Mouse (Mus musculus): ENCODE data around the gene Ubl3. TPM values are rescaled to one million over a fixed set of nuclear protein-coding genes. Genes with fewer than 3 reads are reported as not detected.

Gene Ubl3
- total and polyA plus RNA-seq, 3 experiments = 23.5 to 36.4 (median 34.4) TPM

- Histone ChIP-seq H3K27me3 (ENCODE audit: insufficient read depth, low read length) (no peaks in the 10 kb centered on the region), H3K36me3 (replicated peaks) (no peaks in the 10 kb centered on the region), H3K4me3 (ENCODE audit: low read depth, low read length) (no peak overlapping the region), H3K9me3 (replicated peaks) (no peaks in the 10 kb centered on the region), H3K4me1 (ENCODE audit: insufficient read depth, low read depth, low read length) (peaks cover 17% of the 10 kb centered on the region)
- TF ChIP-seq TAL1 (conservative IDR thresholded peaks at IDR 0.05; ENCODE audit: low read depth, low read length) (no peak), GATA1 (IDR thresholded peaks at IDR 0.05; ENCODE audit: borderline replicate concordance, low read length) (no peak), CTCF (IDR thresholded peaks at IDR 0.05; ENCODE audit: low read depth, low read length) (no peak), GATA2 (IDR thresholded peaks at IDR 0.05; ENCODE audit: borderline replicate concordance, low read depth, low read length) (no peak), POLR2AphosphoS5 (IDR thresholded peaks at IDR 0.05; ENCODE audit: insufficient replicate concordance, low read depth, low read length) (no peak)
- no peak for ATAC-seq (ENCODE audit: extremely low read depth, insufficient number of reproducible peaks, low FRiP score, poor library complexity, severe bottlenecking)
- DNase-seq (ENCODE audit: low spot score) = no peak
Measured at GRCm38 (mm10) chr5:148556509-148556908, 3.9 kb upstream of the Ubl3 start.

- Histone ChIP-seq H3K4me1 (ENCODE audit: insufficient read depth, low read depth, low read length) (peaks cover 24% of the 10 kb centered on the region), H3K9me3 (replicated peaks) (no peaks in the 10 kb centered on the region), H3K27me3 (ENCODE audit: insufficient read depth, low read length) (no peaks in the 10 kb centered on the region), H3K4me3 (ENCODE audit: low read depth, low read length) (no peak overlapping the region), H3K36me3 (replicated peaks) (no peaks in the 10 kb centered on the region)
- ATAC-seq (ENCODE audit: extremely low read depth, insufficient number of reproducible peaks, low FRiP score, poor library complexity, severe bottlenecking) (no peak), DNase-seq (ENCODE audit: low spot score) (no peak)
- no peak for TF ChIP-seq GATA1 (IDR thresholded peaks at IDR 0.05; ENCODE audit: borderline replicate concordance, low read length)
- no peak for TF ChIP-seq GATA2 (IDR thresholded peaks at IDR 0.05; ENCODE audit: borderline replicate concordance, low read depth, low read length)
- no peak for TF ChIP-seq CTCF (IDR thresholded peaks at IDR 0.05; ENCODE audit: low read depth, low read length)
- no peak for TF ChIP-seq POLR2AphosphoS5 (IDR thresholded peaks at IDR 0.05; ENCODE audit: insufficient replicate concordance, low read depth, low read length)
- no peak for TF ChIP-seq TAL1 (conservative IDR thresholded peaks at IDR 0.05; ENCODE audit: low read depth, low read length)
Measured at GRCm38 (mm10) chr5:148555156-148555555, 2.6 kb upstream of the Ubl3 start.

DNA sequence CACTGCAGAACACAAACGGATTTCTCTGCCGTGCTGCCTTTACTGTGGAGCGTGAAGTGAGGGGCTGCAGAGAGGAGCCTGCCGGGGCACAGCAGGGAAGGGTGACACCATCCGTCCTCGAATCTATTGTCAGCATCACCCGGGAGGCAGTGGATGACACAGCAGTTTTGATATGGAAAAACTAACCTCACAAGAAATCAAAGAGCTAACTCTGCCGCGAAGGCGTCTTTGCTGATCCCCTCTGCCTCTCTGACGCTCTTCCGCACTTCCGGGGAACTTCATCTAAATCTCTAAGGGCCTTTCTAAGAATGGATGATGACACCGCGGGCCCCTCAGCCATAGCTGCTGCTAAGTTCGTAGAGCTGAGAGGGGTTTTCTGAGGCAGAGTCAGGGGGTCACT, 2.1 kb upstream of the Ubl3 start:
- no peaks in the 10 kb centered on the region for H3K27me3 ChIP-seq (ENCODE audit: insufficient read depth, low read length)
- peaks cover 28% of the 10 kb centered on the region for H3K4me1 ChIP-seq (ENCODE audit: insufficient read depth, low read depth, low read length)
- no peaks in the 10 kb centered on the region for H3K36me3 ChIP-seq (replicated peaks)
- H3K9me3 ChIP-seq (replicated peaks) = no peaks in the 10 kb centered on the region
- no peak overlapping the region for H3K4me3 ChIP-seq (ENCODE audit: low read depth, low read length)
- TF ChIP-seq GATA2 (IDR thresholded peaks at IDR 0.05; ENCODE audit: borderline replicate concordance, low read depth, low read length) (no peak), CTCF (IDR thresholded peaks at IDR 0.05; ENCODE audit: low read depth, low read length) (no peak), GATA1 (IDR thresholded peaks at IDR 0.05; ENCODE audit: borderline replicate concordance, low read length) (no peak), POLR2AphosphoS5 (IDR thresholded peaks at IDR 0.05; ENCODE audit: insufficient replicate concordance, low read depth, low read length) (no peak), TAL1 (conservative IDR thresholded peaks at IDR 0.05; ENCODE audit: low read depth, low read length) (no peak)
- DNase-seq (ENCODE audit: low spot score) (no peak), ATAC-seq (ENCODE audit: extremely low read depth, insufficient number of reproducible peaks, low FRiP score, poor library complexity, severe bottlenecking) (no peak)

- no peak for TF ChIP-seq TAL1 (conservative IDR thresholded peaks at IDR 0.05; ENCODE audit: low read depth, low read length)
- TF ChIP-seq GATA1 (IDR thresholded peaks at IDR 0.05; ENCODE audit: borderline replicate concordance, low read length) = no peak
- no peak for TF ChIP-seq GATA2 (IDR thresholded peaks at IDR 0.05; ENCODE audit: borderline replicate concordance, low read depth, low read length)
- no peak for TF ChIP-seq POLR2AphosphoS5 (IDR thresholded peaks at IDR 0.05; ENCODE audit: insufficient replicate concordance, low read depth, low read length)
- no peak for TF ChIP-seq CTCF (IDR thresholded peaks at IDR 0.05; ENCODE audit: low read depth, low read length)
- no peaks in the 10 kb centered on the region for H3K36me3 ChIP-seq (replicated peaks)
- no peak overlapping the region for H3K4me3 ChIP-seq (ENCODE audit: low read depth, low read length)
- no peak for DNase-seq (ENCODE audit: low spot score)
- no peaks in the 10 kb centered on the region for H3K27me3 ChIP-seq (ENCODE audit: insufficient read depth, low read length)
- H3K4me1 ChIP-seq (ENCODE audit: insufficient read depth, low read depth, low read length) = peaks cover 32% of the 10 kb centered on the region
- no peaks in the 10 kb centered on the region for H3K9me3 ChIP-seq (replicated peaks)
- ATAC-seq (ENCODE audit: extremely low read depth, insufficient number of reproducible peaks, low FRiP score, poor library complexity, severe bottlenecking) = no peak
Measured at GRCm38 (mm10) chr5:148554242-148554641, 1.7 kb upstream of the Ubl3 start.

DNA sequence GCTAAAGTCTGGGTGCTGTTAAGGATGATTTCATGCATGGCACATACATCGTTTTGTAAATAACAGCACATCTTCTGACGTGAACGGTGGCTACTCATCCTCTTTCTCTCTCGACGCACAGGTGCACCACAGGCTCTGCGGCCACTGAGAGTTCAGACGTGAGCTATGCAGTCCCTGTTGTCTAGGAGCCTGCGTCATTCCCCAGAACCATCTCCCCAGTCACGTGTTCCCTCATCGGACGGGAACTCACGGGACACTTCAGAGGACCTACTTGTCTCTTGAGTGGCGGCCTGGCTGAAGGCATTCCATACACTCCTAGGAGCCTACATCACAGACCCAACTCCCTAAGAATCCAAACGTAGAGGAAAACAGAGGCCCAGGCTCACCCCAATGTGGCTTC, 1.1 kb upstream of the Ubl3 start:
- no peaks in the 10 kb centered on the region for H3K9me3 ChIP-seq (replicated peaks)

GRCm38 (mm10) chr5:148551764-148552136, 839 bp downstream of the Ubl3 start:
- peak overlapping the region; percentile 83 for H3K4me3 ChIP-seq (ENCODE audit: low read depth, low read length)
- DNase-seq (ENCODE audit: low spot score) = peak; percentile 19
- H3K9me3 ChIP-seq (replicated peaks) = no peaks in the 10 kb centered on the region
- no peaks in the 10 kb centered on the region for H3K36me3 ChIP-seq (replicated peaks)
- peaks cover 49% of the 10 kb centered on the region for H3K4me1 ChIP-seq (ENCODE audit: insufficient read depth, low read depth, low read length)
- no peaks in the 10 kb centered on the region for H3K27me3 ChIP-seq (ENCODE audit: insufficient read depth, low read length)
- no peak for TF ChIP-seq GATA2 (IDR thresholded peaks at IDR 0.05; ENCODE audit: borderline replicate concordance, low read depth, low read length)
- no peak for TF ChIP-seq GATA1 (IDR thresholded peaks at IDR 0.05; ENCODE audit: borderline replicate concordance, low read length)
- TF ChIP-seq CTCF (IDR thresholded peaks at IDR 0.05; ENCODE audit: low read depth, low read length) = no peak
- TF ChIP-seq TAL1 (conservative IDR thresholded peaks at IDR 0.05; ENCODE audit: low read depth, low read length) = no peak
- no peak for TF ChIP-seq POLR2AphosphoS5 (IDR thresholded peaks at IDR 0.05; ENCODE audit: insufficient replicate concordance, low read depth, low read length)
- ATAC-seq (ENCODE audit: extremely low read depth, insufficient number of reproducible peaks, low FRiP score, poor library complexity, severe bottlenecking) = no peak

More for the DNA sequence above, 1.1 kb upstream of the Ubl3 start:
- no peak for DNase-seq (ENCODE audit: low spot score)
- Histone ChIP-seq H3K4me3 (ENCODE audit: low read depth, low read length) (no peak overlapping the region), H3K27me3 (ENCODE audit: insufficient read depth, low read length) (no peaks in the 10 kb centered on the region), H3K36me3 (replicated peaks) (no peaks in the 10 kb centered on the region), H3K4me1 (ENCODE audit: insufficient read depth, low read depth, low read length) (peaks cover 33% of the 10 kb centered on the region)
- no peak for TF ChIP-seq GATA2 (IDR thresholded peaks at IDR 0.05; ENCODE audit: borderline replicate concordance, low read depth, low read length)
- no peak for TF ChIP-seq GATA1 (IDR thresholded peaks at IDR 0.05; ENCODE audit: borderline replicate concordance, low read length)
- no peak for TF ChIP-seq CTCF (IDR thresholded peaks at IDR 0.05; ENCODE audit: low read depth, low read length)
- no peak for TF ChIP-seq POLR2AphosphoS5 (IDR thresholded peaks at IDR 0.05; ENCODE audit: insufficient replicate concordance, low read depth, low read length)
- TF ChIP-seq TAL1 (conservative IDR thresholded peaks at IDR 0.05; ENCODE audit: low read depth, low read length) = no peak
- no peak for ATAC-seq (ENCODE audit: extremely low read depth, insufficient number of reproducible peaks, low FRiP score, poor library complexity, severe bottlenecking)
